Mouse (Mus musculus): Measurements from ENCODE around the gene Als2cr12. TPM values are rescaled to one million over a fixed set of nuclear protein-coding genes. Genes with fewer than 3 reads are reported as not detected.

Als2cr12 gene
- polyA plus RNA-seq, 1 experiment, result not detected

DNA sequence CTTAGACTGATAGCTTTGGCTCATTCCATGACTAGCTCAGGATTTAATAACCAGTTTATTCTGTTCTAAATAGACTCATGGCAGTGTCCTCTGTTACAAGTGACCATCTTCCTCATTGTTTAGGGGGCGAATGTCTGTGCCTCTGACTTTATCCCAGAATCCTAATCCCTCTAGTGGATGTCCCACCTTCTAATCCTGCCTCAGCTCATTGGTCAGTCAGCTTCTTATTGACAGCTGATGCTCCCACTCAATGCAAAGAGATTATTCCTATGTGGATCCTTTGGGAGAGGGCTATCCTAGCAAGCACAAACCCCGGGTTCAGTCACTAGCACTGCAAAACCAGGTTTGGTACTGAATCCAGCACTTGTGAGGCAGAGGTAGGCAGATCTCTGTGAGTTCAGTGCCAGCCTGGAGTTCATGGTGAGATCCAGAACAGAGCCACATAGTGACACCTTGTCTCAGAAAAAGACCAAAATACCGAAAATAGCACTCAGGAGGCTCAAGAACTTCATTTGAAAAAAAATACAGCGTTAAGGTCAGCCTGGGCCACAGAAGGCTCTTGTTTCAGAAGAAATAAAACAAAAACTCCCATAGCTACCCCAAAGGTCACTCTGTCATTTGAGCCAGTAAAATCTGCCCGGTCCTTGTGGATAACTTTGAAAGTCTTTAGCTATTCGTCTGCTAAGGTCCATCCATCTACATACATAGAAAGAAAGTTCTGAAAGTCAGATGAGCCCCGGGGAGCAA lies 27.4 kb upstream of the Als2cr12 start:
- Histone ChIP-seq H3K4me3 (replicated peaks; ENCODE audit: control insufficient read depth, low read depth, low read length) (no peak overlapping the region), H3K27ac (ENCODE audit: control insufficient read depth, insufficient read depth, low read depth, low read length, poor library complexity) (no peak overlapping the region), H3K4me1 (ENCODE audit: control insufficient read depth, insufficient read depth, low read length) (peaks cover 11% of the 10 kb centered on the region)
- TF ChIP-seq CTCF (IDR thresholded peaks at IDR 0.05; ENCODE audit: control insufficient read depth, insufficient read depth, low read length) (no peak), POLR2A (IDR thresholded peaks at IDR 0.05; ENCODE audit: borderline replicate concordance, control insufficient read depth, low read depth, low read length) (no peak)
- 82% methylated on average over 7 of the region's 7 CpGs for WGBS

- 67% methylated on average over 11 of the region's 11 CpGs for WGBS
- no peak for TF ChIP-seq POLR2A (IDR thresholded peaks at IDR 0.05; ENCODE audit: borderline replicate concordance, control insufficient read depth, low read depth, low read length)
- TF ChIP-seq CTCF (IDR thresholded peaks at IDR 0.05; ENCODE audit: control insufficient read depth, insufficient read depth, low read length), result no peak
- peak overlapping the region; percentile 33; the same call in 1 of the 2 replicates for H3K27ac ChIP-seq (ENCODE audit: control insufficient read depth, insufficient read depth, low read depth, low read length, poor library complexity)
- H3K4me3 ChIP-seq (replicated peaks; ENCODE audit: control insufficient read depth, low read depth, low read length), result no peak overlapping the region
- peaks cover 11% of the 10 kb centered on the region for H3K4me1 ChIP-seq (ENCODE audit: control insufficient read depth, insufficient read depth, low read length)
Observed at GRCm38 (mm10) chr1:58722115-58722938, 26.5 kb upstream of the Als2cr12 start.

DNA sequence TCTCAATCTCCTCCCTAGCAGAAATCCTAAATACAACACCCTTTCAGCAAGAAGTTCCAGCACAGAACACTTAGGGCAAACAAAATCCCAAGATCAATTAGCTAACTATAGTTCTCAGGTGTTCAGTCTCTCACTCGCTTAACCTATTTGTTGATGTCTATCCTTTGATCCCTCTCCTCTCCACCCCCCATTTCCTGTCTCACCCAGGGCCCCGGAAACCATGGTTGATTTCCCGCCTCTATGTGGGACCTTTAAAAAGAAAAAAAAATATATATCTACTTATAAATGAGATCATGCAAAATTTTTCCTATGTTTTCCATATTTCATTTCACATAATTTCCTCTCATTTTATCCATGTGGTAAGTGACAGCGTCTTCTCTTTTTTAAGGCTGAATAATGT lies 25.2 kb upstream of the Als2cr12 start:
- H3K4me1 ChIP-seq (ENCODE audit: control insufficient read depth, insufficient read depth, low read length), result peaks cover 13% of the 10 kb centered on the region
- H3K4me3 ChIP-seq (replicated peaks; ENCODE audit: control insufficient read depth, low read depth, low read length), result no peak overlapping the region
- TF ChIP-seq CTCF (IDR thresholded peaks at IDR 0.05; ENCODE audit: control insufficient read depth, insufficient read depth, low read length) (no peak), POLR2A (IDR thresholded peaks at IDR 0.05; ENCODE audit: borderline replicate concordance, control insufficient read depth, low read depth, low read length) (no peak)
- no peak overlapping the region; the same call in 1 of the 2 replicates for H3K27ac ChIP-seq (ENCODE audit: control insufficient read depth, insufficient read depth, low read depth, low read length, poor library complexity)
- 13% methylated on average over 4 of the region's 4 CpGs for WGBS

- Histone ChIP-seq H3K27ac (ENCODE audit: control insufficient read depth, insufficient read depth, low read depth, low read length, poor library complexity) (peak overlapping the region; percentile 24; the same call in 1 of the 2 replicates), H3K4me3 (replicated peaks; ENCODE audit: control insufficient read depth, low read depth, low read length) (no peak overlapping the region), H3K4me1 (ENCODE audit: control insufficient read depth, insufficient read depth, low read length) (peaks cover 10% of the 10 kb centered on the region)
- WGBS, result 44% methylated on average over 8 of the region's 8 CpGs
- TF ChIP-seq POLR2A (IDR thresholded peaks at IDR 0.05; ENCODE audit: borderline replicate concordance, control insufficient read depth, low read depth, low read length) (no peak), CTCF (IDR thresholded peaks at IDR 0.05; ENCODE audit: control insufficient read depth, insufficient read depth, low read length) (no peak)
Observed at GRCm38 (mm10) chr1:58720090-58720489, 24.3 kb upstream of the Als2cr12 start.

- TF ChIP-seq CTCF (IDR thresholded peaks at IDR 0.05; ENCODE audit: control insufficient read depth, insufficient read depth, low read length) (no peak), POLR2A (IDR thresholded peaks at IDR 0.05; ENCODE audit: borderline replicate concordance, control insufficient read depth, low read depth, low read length) (no peak)
- WGBS, result 32% methylated on average over 7 of the region's 7 CpGs
- Histone ChIP-seq H3K27ac (ENCODE audit: control insufficient read depth, insufficient read depth, low read depth, low read length, poor library complexity) (peak overlapping the region; percentile 18; the same call in 1 of the 2 replicates), H3K4me3 (replicated peaks; ENCODE audit: control insufficient read depth, low read depth, low read length) (no peak overlapping the region), H3K4me1 (ENCODE audit: control insufficient read depth, insufficient read depth, low read length) (peaks cover 11% of the 10 kb centered on the region)
Observed at GRCm38 (mm10) chr1:58719356-58719945, 23.7 kb upstream of the Als2cr12 start.

- TF ChIP-seq POLR2A (IDR thresholded peaks at IDR 0.05; ENCODE audit: borderline replicate concordance, control insufficient read depth, low read depth, low read length) (no peak), CTCF (IDR thresholded peaks at IDR 0.05; ENCODE audit: control insufficient read depth, insufficient read depth, low read length) (no peak)
- WGBS, result 53% methylated on average over 8 of the region's 8 CpGs
- Histone ChIP-seq H3K27ac (ENCODE audit: control insufficient read depth, insufficient read depth, low read depth, low read length, poor library complexity) (no peak overlapping the region), H3K4me3 (replicated peaks; ENCODE audit: control insufficient read depth, low read depth, low read length) (no peak overlapping the region), H3K4me1 (ENCODE audit: control insufficient read depth, insufficient read depth, low read length) (peaks cover 11% of the 10 kb centered on the region)
Observed at GRCm38 (mm10) chr1:58717589-58718270, 21.9 kb upstream of the Als2cr12 start.

- 76% methylated on average over 4 of the region's 4 CpGs for WGBS
- peak overlapping the region; percentile 21; the same call in 1 of the 2 replicates for H3K27ac ChIP-seq (ENCODE audit: control insufficient read depth, insufficient read depth, low read depth, low read length, poor library complexity)
- H3K4me1 ChIP-seq (ENCODE audit: control insufficient read depth, insufficient read depth, low read length), result peaks cover 9% of the 10 kb centered on the region
- H3K4me3 ChIP-seq (replicated peaks; ENCODE audit: control insufficient read depth, low read depth, low read length), result no peak overlapping the region
- TF ChIP-seq CTCF (IDR thresholded peaks at IDR 0.05; ENCODE audit: control insufficient read depth, insufficient read depth, low read length) (no peak), POLR2A (IDR thresholded peaks at IDR 0.05; ENCODE audit: borderline replicate concordance, control insufficient read depth, low read depth, low read length) (no peak)
Observed at GRCm38 (mm10) chr1:58716883-58717220, 21.1 kb upstream of the Als2cr12 start.
